Mouse (Mus musculus): ENCODE results near the gene Creld1.
A peak's percentile ranks its signal among the peaks of the same experiment; 100 is the strongest.

GRCm38 (mm10) chr6:113443091-113443490, 40.0 kb upstream of the Creld1 start:
- TF ChIP-seq CTCF (IDR thresholded peaks at IDR 0.05; ENCODE audit: low read depth) (peak; percentile 19; the same call in 1 of the 2 replicates), EP300 (IDR thresholded peaks at IDR 0.05; ENCODE audit: low read depth) (no peak)
